Mouse (Mus musculus): ENCODE data around the gene Itga5. TPM values are rescaled to one million over a fixed set of nuclear protein-coding genes. Genes with fewer than 3 reads are reported as not detected.

Gene Itga5
- polyA plus RNA-seq, 1 experiment from 2014 or later: 22.0 TPM

DNA sequence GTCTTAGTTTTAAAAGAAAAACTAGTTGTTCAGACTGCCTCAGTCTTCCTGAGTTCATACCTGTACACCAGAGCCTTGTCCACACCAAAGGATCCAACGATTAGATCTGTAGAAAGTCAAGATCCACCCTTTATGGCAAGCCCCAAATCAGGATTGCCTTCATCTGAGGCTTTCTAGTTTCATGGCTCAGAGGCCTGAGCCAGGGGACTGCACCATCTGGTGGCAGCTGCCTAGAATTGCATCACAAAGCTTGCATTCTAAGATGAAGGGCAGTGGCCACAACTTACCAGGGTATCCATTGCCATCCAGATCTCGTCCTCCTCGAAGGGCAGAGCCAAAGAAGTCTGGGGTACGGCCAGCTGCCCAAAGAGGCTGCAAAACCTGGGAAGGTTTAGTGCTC, 13.7 kb downstream of the Itga5 start:
- H3K9me3 ChIP-seq (ENCODE audit: control insufficient read depth, low read length): no peaks in the 10 kb centered on the region
- 43% methylated on average over 4 of the region's 4 CpGs for whole genome bisulfite sequencing
- no peak overlapping the region for H3K4me3 ChIP-seq (ENCODE audit: low read depth, low read length)
- no peaks in the 10 kb centered on the region for H3K4me1 ChIP-seq (replicated peaks; ENCODE audit: control insufficient read depth, insufficient read depth, low read length)
- H3K9ac ChIP-seq (ENCODE audit: low read length): no peak overlapping the region
- H3K27me3 ChIP-seq (ENCODE audit: control insufficient read depth, insufficient read depth, low read length): no peaks in the 10 kb centered on the region
- H3K4me2 ChIP-seq (ENCODE audit: low read depth, low read length, severe bottlenecking): no peak overlapping the region
- H3K36me3 ChIP-seq (ENCODE audit: control insufficient read depth, insufficient read depth, low read length): peaks cover 5% of the 10 kb centered on the region; the same call in 1 of the 2 replicates
- DNase-seq (ENCODE audit: low spot score) (peak; percentile 75), ATAC-seq (replicated peaks; ENCODE audit: low FRiP score) (peak; percentile 38; the same call in 1 of the 2 replicates)
- no peak overlapping the region for H3K27ac ChIP-seq (ENCODE audit: low read depth, low read length)

DNA sequence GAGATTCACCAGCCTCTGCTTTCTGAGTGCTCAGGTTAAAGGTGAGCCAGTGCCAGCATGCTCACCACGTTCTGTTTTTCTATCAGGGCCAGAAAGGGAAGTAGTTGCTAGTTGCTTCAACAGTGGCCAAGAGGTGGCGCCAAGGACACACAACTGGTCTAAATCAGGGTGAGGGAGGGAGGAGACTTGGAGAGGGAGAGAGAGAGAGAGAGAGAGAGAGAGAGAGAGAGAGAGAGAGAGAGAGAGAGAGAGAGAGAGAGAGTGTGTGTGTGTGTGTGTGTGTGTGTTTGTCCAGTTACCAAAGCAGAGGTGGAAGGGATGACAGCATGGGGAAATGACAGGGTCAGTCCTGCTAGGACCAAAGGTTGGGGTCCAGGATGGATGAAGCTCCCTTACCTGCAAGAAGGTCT, 19.3 kb downstream of the Itga5 start:
- H3K9ac ChIP-seq (ENCODE audit: low read length): no peak overlapping the region
- ATAC-seq (replicated peaks; ENCODE audit: low FRiP score) (no peak), DNase-seq (ENCODE audit: low spot score) (no peak)
- H3K27ac ChIP-seq (ENCODE audit: low read depth, low read length): no peak overlapping the region
- 4% methylated on average over 2 of the region's 2 CpGs for WGBS
- H3K4me1 ChIP-seq (replicated peaks; ENCODE audit: control insufficient read depth, insufficient read depth, low read length): no peaks in the 10 kb centered on the region
- H3K4me3 ChIP-seq (ENCODE audit: low read depth, low read length): no peak overlapping the region
- peaks cover 2% of the 10 kb centered on the region; the same call in 1 of the 2 replicates for H3K36me3 ChIP-seq (ENCODE audit: control insufficient read depth, insufficient read depth, low read length)
- H3K4me2 ChIP-seq (ENCODE audit: low read depth, low read length, severe bottlenecking): no peak overlapping the region
- H3K9me3 ChIP-seq (ENCODE audit: control insufficient read depth, low read length): no peaks in the 10 kb centered on the region
- no peaks in the 10 kb centered on the region for H3K27me3 ChIP-seq (ENCODE audit: control insufficient read depth, insufficient read depth, low read length)

DNA sequence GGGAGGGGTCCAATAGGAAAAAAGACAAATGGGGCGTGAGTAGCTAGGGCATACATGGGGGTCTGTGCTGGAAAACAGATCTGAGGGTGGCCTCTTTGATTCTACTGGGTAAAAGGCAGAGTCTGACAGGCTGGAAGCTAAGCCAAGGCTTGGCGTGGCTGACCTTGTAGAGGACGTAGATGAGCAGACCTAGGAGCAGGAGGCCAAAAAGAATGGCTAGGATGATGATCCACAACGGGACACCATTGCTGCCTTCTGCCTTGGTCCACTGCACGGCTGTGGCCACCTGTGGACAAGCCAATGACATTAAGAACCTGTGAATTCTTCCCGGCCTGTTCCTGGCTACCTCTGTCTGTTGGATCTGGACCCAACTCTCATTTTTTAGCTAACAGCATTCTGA, 20.8 kb downstream of the Itga5 start:
- DNase-seq (ENCODE audit: low spot score) (no peak), ATAC-seq (replicated peaks; ENCODE audit: low FRiP score) (no peak)
- Histone ChIP-seq H3K4me1 (replicated peaks; ENCODE audit: control insufficient read depth, insufficient read depth, low read length) (peaks cover 1% of the 10 kb centered on the region; the same call in 1 of the 2 replicates), H3K9ac (ENCODE audit: low read length) (no peak overlapping the region), H3K4me3 (ENCODE audit: low read depth, low read length) (no peak overlapping the region), H3K36me3 (ENCODE audit: control insufficient read depth, insufficient read depth, low read length) (peaks cover 2% of the 10 kb centered on the region; the same call in 1 of the 2 replicates), H3K4me2 (ENCODE audit: low read depth, low read length, severe bottlenecking) (no peak overlapping the region), H3K27ac (ENCODE audit: low read depth, low read length) (no peak overlapping the region), H3K9me3 (ENCODE audit: control insufficient read depth, low read length) (no peaks in the 10 kb centered on the region), H3K27me3 (ENCODE audit: control insufficient read depth, insufficient read depth, low read length) (peaks cover 3% of the 10 kb centered on the region)
- 86% methylated on average over 6 of the region's 6 CpGs for WGBS

DNA sequence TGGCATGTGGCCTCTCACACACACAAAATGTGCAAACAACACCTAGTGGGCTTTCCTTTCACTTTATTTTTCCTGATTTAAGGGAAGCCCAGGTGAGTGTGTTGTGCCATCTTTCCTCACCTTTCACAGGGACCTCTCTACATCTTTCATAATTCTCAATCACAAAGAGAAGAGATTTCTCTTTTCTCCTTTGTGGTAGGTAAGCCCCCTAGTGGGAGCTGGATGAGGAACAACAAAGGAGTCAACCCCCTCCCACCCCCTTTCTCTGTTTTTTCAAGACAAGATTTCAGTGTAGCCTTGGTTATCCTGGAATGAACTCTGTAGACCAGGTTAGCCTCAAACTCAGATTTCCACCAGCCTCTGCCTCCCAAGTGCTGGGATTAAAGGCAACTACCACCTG, 23.0 kb downstream of the Itga5 start:
- Histone ChIP-seq H3K27me3 (ENCODE audit: control insufficient read depth, insufficient read depth, low read length) (peaks cover 13% of the 10 kb centered on the region), H3K36me3 (ENCODE audit: control insufficient read depth, insufficient read depth, low read length) (peaks cover 2% of the 10 kb centered on the region; the same call in 1 of the 2 replicates), H3K9me3 (ENCODE audit: control insufficient read depth, low read length) (no peaks in the 10 kb centered on the region), H3K4me3 (ENCODE audit: low read depth, low read length) (no peak overlapping the region), H3K27ac (ENCODE audit: low read depth, low read length) (no peak overlapping the region), H3K9ac (ENCODE audit: low read length) (no peak overlapping the region), H3K4me2 (ENCODE audit: low read depth, low read length, severe bottlenecking) (no peak overlapping the region), H3K4me1 (replicated peaks; ENCODE audit: control insufficient read depth, insufficient read depth, low read length) (peaks cover 12% of the 10 kb centered on the region; the same call in 1 of the 2 replicates)
- ATAC-seq (replicated peaks; ENCODE audit: low FRiP score) (no peak), DNase-seq (ENCODE audit: low spot score) (no peak)

DNA sequence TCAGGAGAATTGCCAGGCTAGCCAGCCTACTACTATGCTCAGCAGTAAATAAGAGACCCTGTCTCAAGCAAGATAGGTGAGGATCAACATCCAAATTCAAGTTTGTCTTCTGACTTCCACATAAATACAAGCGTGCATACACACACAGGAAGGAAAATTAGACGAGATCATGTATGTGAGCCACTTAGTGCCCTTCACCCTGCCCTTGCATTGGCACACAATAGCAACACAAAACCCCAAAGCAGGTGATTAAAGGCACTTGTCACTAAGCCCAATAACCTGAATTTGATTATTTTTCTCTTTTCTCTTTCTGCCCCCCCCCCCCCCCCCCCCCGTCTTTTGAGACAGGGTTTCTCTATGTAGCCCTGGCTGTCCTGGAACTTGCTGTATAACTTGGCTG, 23.6 kb downstream of the Itga5 start:
- 73% methylated on average over 3 of the region's 3 CpGs for WGBS
- Histone ChIP-seq H3K27me3 (ENCODE audit: control insufficient read depth, insufficient read depth, low read length) (peaks cover 13% of the 10 kb centered on the region), H3K9ac (ENCODE audit: low read length) (no peak overlapping the region), H3K9me3 (ENCODE audit: control insufficient read depth, low read length) (no peaks in the 10 kb centered on the region), H3K4me1 (replicated peaks; ENCODE audit: control insufficient read depth, insufficient read depth, low read length) (peaks cover 12% of the 10 kb centered on the region; the same call in 1 of the 2 replicates), H3K36me3 (ENCODE audit: control insufficient read depth, insufficient read depth, low read length) (peaks cover 2% of the 10 kb centered on the region; the same call in 1 of the 2 replicates), H3K27ac (ENCODE audit: low read depth, low read length) (no peak overlapping the region), H3K4me2 (ENCODE audit: low read depth, low read length, severe bottlenecking) (no peak overlapping the region), H3K4me3 (ENCODE audit: low read depth, low read length) (no peak overlapping the region)
- DNase-seq (ENCODE audit: low spot score): no peak
- ATAC-seq (replicated peaks; ENCODE audit: low FRiP score): no peak

DNA sequence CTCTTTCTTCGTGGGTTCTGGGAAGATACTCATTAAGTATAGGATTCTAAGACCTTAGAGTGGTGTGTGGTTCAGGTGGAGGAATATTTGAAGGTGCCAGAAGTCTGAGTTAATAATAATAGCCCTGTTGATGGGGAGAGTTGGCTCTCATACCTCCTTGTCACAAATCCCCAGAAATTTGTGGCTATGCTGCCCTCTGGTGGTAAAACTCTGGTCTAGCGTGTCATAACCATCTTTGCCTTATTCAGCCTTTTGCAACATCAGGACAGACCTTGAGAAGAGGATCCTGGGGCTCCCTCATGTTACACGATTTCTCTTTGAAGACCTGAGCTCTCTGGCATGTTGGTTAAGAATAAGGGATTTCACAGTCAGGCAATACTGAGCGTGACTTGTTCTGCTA, 24.1 kb downstream of the Itga5 start:
- peaks cover 12% of the 10 kb centered on the region; the same call in 1 of the 2 replicates for H3K4me1 ChIP-seq (replicated peaks; ENCODE audit: control insufficient read depth, insufficient read depth, low read length)

DNA sequence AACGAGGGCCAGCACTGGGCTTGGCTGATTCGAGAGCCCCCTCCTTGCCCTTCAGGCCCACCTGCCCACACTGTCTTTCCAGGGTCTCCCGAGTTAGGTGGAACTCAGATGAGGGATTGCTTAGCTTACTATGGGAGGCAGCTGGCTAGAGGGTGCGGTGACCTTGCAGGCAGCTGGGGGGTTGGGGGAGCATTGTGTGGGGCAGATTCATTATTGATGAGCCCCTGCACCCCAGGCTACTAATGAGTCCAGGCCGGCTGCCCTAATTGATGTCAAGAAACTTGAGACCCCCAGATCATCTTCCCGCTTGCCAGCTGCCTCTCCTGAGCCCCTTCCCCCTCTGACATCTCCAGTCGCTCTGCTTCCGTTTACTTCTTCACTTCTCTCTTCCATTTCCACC, 25.0 kb downstream of the Itga5 start:
- Histone ChIP-seq H3K4me2 (ENCODE audit: low read depth, low read length, severe bottlenecking) (no peak overlapping the region), H3K9me3 (ENCODE audit: control insufficient read depth, low read length) (no peaks in the 10 kb centered on the region), H3K4me1 (replicated peaks; ENCODE audit: control insufficient read depth, insufficient read depth, low read length) (peaks cover 16% of the 10 kb centered on the region; the same call in 1 of the 2 replicates), H3K4me3 (ENCODE audit: low read depth, low read length) (no peak overlapping the region), H3K9ac (ENCODE audit: low read length) (no peak overlapping the region), H3K36me3 (ENCODE audit: control insufficient read depth, insufficient read depth, low read length) (peaks cover 2% of the 10 kb centered on the region; the same call in 1 of the 2 replicates), H3K27me3 (ENCODE audit: control insufficient read depth, insufficient read depth, low read length) (peaks cover 13% of the 10 kb centered on the region), H3K27ac (ENCODE audit: low read depth, low read length) (no peak overlapping the region)
- WGBS: 30% methylated on average over 8 of the region's 8 CpGs
- no peak for ATAC-seq (replicated peaks; ENCODE audit: low FRiP score)
- no peak for DNase-seq (ENCODE audit: low spot score)

More for the DNA sequence above, 24.1 kb downstream of the Itga5 start:
- peaks cover 2% of the 10 kb centered on the region; the same call in 1 of the 2 replicates for H3K36me3 ChIP-seq (ENCODE audit: control insufficient read depth, insufficient read depth, low read length)
- ATAC-seq (replicated peaks; ENCODE audit: low FRiP score) (no peak), DNase-seq (ENCODE audit: low spot score) (peak; percentile 85)
- H3K4me3 ChIP-seq (ENCODE audit: low read depth, low read length): no peak overlapping the region
- no peak overlapping the region for H3K4me2 ChIP-seq (ENCODE audit: low read depth, low read length, severe bottlenecking)
- no peak overlapping the region for H3K27ac ChIP-seq (ENCODE audit: low read depth, low read length)
- no peak overlapping the region for H3K9ac ChIP-seq (ENCODE audit: low read length)
- no peaks in the 10 kb centered on the region for H3K9me3 ChIP-seq (ENCODE audit: control insufficient read depth, low read length)
- 17% methylated on average over 4 of the region's 4 CpGs for WGBS
- peaks cover 13% of the 10 kb centered on the region for H3K27me3 ChIP-seq (ENCODE audit: control insufficient read depth, insufficient read depth, low read length)

DNA sequence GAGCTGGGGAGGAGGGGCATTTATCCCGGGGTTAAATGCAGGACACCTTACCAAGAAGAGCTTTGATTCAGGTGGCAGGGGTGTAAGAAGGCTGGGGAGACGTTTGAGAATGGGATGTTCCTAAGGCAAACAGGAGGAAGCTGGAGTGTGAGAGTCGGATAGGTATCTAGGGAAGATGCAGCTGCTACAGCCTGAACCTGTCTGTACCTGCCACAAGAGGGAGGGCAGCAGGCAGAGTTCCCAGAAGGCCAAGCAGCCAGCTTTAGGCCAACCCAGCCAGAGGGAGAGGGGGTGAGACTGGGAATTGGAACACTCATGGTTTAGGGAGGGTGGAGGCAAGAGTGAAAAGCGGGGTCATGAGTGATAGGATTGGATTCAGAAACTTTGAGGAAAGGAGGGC, 25.8 kb downstream of the Itga5 start:
- H3K9me3 ChIP-seq (ENCODE audit: control insufficient read depth, low read length): no peaks in the 10 kb centered on the region

DNA sequence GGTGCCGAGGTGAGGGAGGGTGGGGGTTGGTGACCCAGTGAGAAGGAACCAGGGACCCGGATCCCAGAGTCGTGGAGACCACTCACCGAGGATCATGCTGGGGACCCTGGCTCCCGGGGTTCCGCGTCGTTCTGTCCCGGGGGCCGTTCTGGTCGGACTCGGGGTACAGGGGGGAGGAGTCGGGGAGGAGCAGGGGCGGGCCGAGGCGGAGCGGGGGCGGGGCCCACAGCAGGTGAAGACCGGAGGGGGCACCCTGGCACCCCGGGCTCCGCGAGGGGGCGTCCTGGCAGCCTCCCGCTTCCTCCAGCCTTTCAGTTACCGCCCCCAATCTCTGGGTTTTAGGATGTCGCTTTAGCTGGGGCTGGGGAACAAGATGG, 26.6 kb downstream of the Itga5 start, which contains the start of gene Zfp385a:
Gene Zfp385a (minus strand): TSS at position 133 of the 377 bp plus-strand sequence.
- Histone ChIP-seq H3K27me3 (ENCODE audit: control insufficient read depth, insufficient read depth, low read length) (peaks cover 13% of the 10 kb centered on the region), H3K27ac (ENCODE audit: low read depth, low read length) (no peak within 1 kb of the TSS), H3K9me3 (ENCODE audit: control insufficient read depth, low read length) (no peaks in the 10 kb centered on the region), H3K4me3 (ENCODE audit: low read depth, low read length) (peak within 1 kb of the TSS; percentile 54), H3K4me1 (replicated peaks; ENCODE audit: control insufficient read depth, insufficient read depth, low read length) (peaks cover 16% of the 10 kb centered on the region; the same call in 1 of the 2 replicates), H3K36me3 (ENCODE audit: control insufficient read depth, insufficient read depth, low read length) (peaks cover 2% of the 10 kb centered on the region; the same call in 1 of the 2 replicates), H3K9ac (ENCODE audit: low read length) (peak within 1 kb of the TSS; percentile 55), H3K4me2 (ENCODE audit: low read depth, low read length, severe bottlenecking) (peak within 1 kb of the TSS; percentile 86)
- peak; percentile 39 for ATAC-seq (replicated peaks; ENCODE audit: low FRiP score)
- 1% methylated on average over 23 of the region's 26 CpGs for WGBS
- DNase-seq (ENCODE audit: low spot score): peak; percentile 78

More for the DNA sequence above, 25.8 kb downstream of the Itga5 start:
- DNase-seq (ENCODE audit: low spot score) (no peak), ATAC-seq (replicated peaks; ENCODE audit: low FRiP score) (no peak)
- peaks cover 13% of the 10 kb centered on the region for H3K27me3 ChIP-seq (ENCODE audit: control insufficient read depth, insufficient read depth, low read length)
- no peak overlapping the region for H3K27ac ChIP-seq (ENCODE audit: low read depth, low read length)
- H3K4me1 ChIP-seq (replicated peaks; ENCODE audit: control insufficient read depth, insufficient read depth, low read length): peaks cover 16% of the 10 kb centered on the region; the same call in 1 of the 2 replicates
- H3K4me3 ChIP-seq (ENCODE audit: low read depth, low read length): no peak overlapping the region
- H3K36me3 ChIP-seq (ENCODE audit: control insufficient read depth, insufficient read depth, low read length): peaks cover 2% of the 10 kb centered on the region; the same call in 1 of the 2 replicates
- WGBS: 18% methylated on average over 4 of the region's 4 CpGs
- H3K9ac ChIP-seq (ENCODE audit: low read length): peak overlapping the region; percentile 13; the same call in 1 of the 2 replicates
- no peak overlapping the region; the same call in 1 of the 2 replicates for H3K4me2 ChIP-seq (ENCODE audit: low read depth, low read length, severe bottlenecking)

All from forebrain, embryonic 11.5 days (tissue).